Mouse (Mus musculus) gastrocnemius, postnatal 10 days (tissue): ENCODE measurements at regions not wholly inside any gene's neighbourhood (a gene's known extent, or its start where the extent isn't known, plus 50 kb on each side); places are given as distances from the start of the nearest gene placed in this dataset.

Experiments used
- DNase-seq: peaks from one replicate; pipeline ENCODE4 v3.0.0; 2021; ENCODE audit warnings: mixed read lengths

DNA sequence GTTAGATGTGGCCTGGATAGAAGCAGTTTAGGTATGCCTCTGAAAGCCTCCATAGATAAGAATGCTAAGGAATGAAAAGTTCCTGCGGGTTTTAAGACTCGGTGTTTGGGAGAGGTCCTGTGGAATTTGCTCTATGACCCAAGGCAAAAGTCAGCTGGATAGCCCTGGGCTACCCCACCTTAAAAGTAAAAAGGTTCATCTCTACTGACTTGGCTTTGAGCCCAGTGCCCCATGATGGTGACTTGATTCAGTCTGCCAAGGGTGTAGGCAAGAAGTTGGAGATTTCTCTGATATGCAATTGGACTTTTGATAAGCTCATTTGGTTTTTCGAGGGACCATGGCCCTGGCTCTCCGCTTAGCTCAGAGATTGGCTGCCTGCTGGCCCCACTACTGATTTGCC, 78.8 kb upstream of the Herc3 start:
- no peak for DNase-seq

DNA sequence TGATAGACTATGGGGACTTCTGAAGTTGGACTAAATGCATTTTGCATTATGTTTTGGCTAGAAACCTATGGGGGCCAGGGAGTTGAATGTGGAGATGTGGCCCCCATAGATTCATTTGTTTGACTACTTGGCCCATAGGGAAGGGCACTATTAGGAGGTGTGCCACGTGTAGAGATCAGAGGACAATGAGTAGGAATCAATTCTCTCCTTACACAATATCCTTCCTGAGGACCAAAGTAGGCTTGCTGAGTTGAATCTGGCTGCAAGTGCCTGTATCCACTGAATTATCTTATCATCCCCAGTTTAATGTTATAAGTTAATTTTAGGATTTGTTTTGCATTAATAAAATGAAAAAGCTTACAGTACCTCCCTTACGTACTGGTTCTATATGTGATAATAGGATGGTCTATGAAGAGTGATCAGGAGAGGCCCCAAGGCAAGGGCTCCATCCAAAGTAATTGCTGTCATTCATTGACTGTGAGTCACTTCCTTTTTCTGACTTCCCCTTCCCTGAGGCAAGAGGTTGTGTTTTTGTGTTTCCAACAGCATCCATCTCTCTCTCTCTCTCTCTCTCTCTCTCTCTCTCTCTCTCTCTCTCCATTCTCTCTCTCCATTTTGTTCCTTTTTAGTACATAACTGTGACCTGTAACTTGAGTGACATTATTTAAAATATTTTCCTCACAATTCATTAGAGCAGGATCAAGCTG, 74.8 kb upstream of the Herc3 start:
- DNase-seq = no peak

DNA sequence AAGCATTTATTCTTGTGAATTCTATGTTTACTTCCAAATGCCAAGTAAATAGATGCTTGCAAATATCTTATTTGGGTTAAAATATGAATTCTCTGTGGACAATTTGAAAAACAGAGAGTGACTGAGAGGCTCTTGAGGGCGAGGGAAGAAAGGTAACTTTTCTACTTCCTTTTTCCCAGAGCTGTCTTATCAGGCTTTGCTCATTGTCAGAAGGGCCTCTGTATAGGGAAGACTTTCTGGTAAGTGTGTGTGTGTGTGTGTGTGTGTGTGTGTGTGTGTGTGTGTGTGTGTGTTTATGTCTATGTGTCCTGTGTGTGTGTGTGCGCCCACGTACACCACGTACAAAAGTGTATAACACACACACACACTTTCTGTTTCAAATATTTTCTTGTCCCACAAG, 73.9 kb upstream of the Herc3 start:
- DNase-seq = no peak

DNA sequence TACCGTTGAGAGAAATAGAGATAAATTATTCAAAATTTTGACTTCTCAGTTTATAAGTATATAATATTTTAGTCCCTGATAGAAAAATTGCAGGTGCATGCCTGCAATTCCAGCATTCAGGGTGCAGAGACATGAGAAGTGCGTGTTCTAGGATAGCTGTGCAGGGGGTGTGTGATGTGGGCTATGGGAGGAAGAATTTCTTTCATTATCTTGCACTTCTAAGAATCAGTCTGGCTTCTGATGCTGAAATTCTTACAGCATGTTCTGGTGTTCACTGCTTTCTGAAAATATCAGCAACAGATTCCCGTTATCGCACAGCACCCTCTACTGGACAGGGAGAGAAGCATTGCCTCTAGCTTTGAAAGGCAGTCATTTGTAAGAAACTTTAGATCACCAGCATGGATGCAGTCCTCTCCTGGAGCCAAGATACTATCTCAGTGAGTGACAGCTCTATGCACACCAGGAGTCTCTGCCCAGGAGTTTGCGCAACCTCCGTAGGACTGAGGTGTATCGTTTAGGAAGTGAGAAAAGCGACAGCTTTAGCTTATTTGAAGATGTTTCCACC, 60.5 kb upstream of the Herc3 start:
- DNase-seq = peak; percentile 61

DNA sequence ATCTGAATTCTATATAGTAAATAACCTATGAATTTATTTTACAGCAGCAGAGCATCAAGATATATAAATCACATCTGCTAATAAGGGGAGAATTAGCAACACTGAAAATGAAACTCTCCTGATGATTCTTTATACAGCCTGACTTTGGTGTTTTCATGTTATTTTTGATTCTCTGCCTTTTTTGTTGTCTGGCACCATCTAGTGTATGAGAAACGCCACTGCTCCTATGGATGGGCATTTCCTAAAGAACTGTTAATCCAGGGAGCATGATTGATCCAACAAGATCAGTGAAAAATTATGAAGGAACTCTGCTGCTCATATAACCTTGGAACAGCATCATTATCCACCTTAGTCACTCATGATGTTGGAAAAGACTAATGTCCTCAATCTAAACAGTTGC, 59.3 kb upstream of the Herc3 start:
- no peak for DNase-seq
